Mouse (Mus musculus) olfactory bulb, adult 2 months (tissue): ENCODE results near the gene Ttc9b. TPM values are rescaled to one million over a fixed set of nuclear protein-coding genes. Genes with fewer than 3 reads are reported as not detected.

ENCODE experiments used
- H3K27ac ChIP-seq: fragments of 200-500 bp; 2 replicates; pipeline ENCODE4 v1.5.1; 2012; ENCODE audit warnings: low read depth, low read length; ENCODE audit not compliant: insufficient read depth
- H3K4me1 ChIP-seq: fragments of 200-500 bp; 2 replicates; pipeline ENCODE4 v1.6.1; 2012; ENCODE audit warnings: low read length; ENCODE audit not compliant: control insufficient read depth, insufficient read depth
- H3K4me3 ChIP-seq: fragments of 200-500 bp; 2 replicates; pipeline ENCODE4 v1.5.1; 2012; ENCODE audit warnings: mild to moderate bottlenecking, low read depth, low read length, moderate library complexity; ENCODE audit not compliant: insufficient read depth
- CTCF ChIP-seq: fragments of 200-500 bp; IDR thresholded peaks from 2 replicates; pipeline ENCODE4 v1.5.1; 2012; ENCODE audit warnings: low read depth, mild to moderate bottlenecking, low read length, moderate library complexity; ENCODE audit not compliant: insufficient read depth
- POLR2A ChIP-seq: fragments of 200-500 bp; IDR thresholded peaks from 2 replicates; pipeline ENCODE4 v1.6.1; 2012; ENCODE audit warnings: mild to moderate bottlenecking, low read depth, low read length, moderate library complexity; ENCODE audit not compliant: insufficient read depth
- WGBS: fragments of 180-500 bp; shearing (Covaris S2); methylation state at CpG from one replicate; pipeline ENCODE4 v1.1.7; 2018; 5-methylcytosine and 5-hydroxymethylcytosine counted together
- polyA plus RNA-seq: library from polyadenylated mRNA; stranded (reverse); fragments of >200 nt; gene quantifications from 2 replicates; pipeline ENCODE4 v1.2.4, GENCODE M21; 2012; ENCODE audit warnings: low replicate concordance; ENCODE audit not compliant: missing spikeins, insufficient read depth, insufficient read length

Ttc9b gene
- polyA plus RNA-seq, 1 experiment = not detected

- Histone ChIP-seq H3K27ac (peak overlapping the region; percentile 13; the same call in 1 of the 2 replicates), H3K4me3 (0 out of 2 replicates have a peak overlapping the region, but pooled peaks have one; percentile 6), H3K4me1 (peaks cover 36% of the 10 kb centered on the region)
- TF ChIP-seq POLR2A (no peak), CTCF (no peak)
- WGBS = 33% methylated on average over 11 of the region's 11 CpGs
These were observed 1.8 kb downstream of the Ttc9b start for GRCm38 (mm10) chr7:27655545-27655944.

GRCm38 (mm10) chr7:27656600-27656999, 2.9 kb downstream of the Ttc9b start:
- 80% methylated on average over 16 of the region's 16 CpGs for WGBS
- H3K27ac ChIP-seq = no peak overlapping the region
- H3K4me1 ChIP-seq = peaks cover 36% of the 10 kb centered on the region
- no peak overlapping the region for H3K4me3 ChIP-seq
- TF ChIP-seq POLR2A = no peak
- no peak for TF ChIP-seq CTCF

- H3K27ac ChIP-seq = no peak overlapping the region
- H3K4me3 ChIP-seq = no peak overlapping the region
- peaks cover 36% of the 10 kb centered on the region for H3K4me1 ChIP-seq
- no peak for TF ChIP-seq POLR2A
- TF ChIP-seq CTCF = no peak
- 41% methylated on average over 53 of the region's 53 CpGs for WGBS
These were observed 4.2 kb downstream of the Ttc9b start for GRCm38 (mm10) chr7:27657824-27658395.

GRCm38 (mm10) chr7:27658712-27659663, 5.3 kb downstream of the Ttc9b start:
- TF ChIP-seq CTCF (no peak), POLR2A (no peak)
- H3K4me3 ChIP-seq = no peak overlapping the region
- H3K27ac ChIP-seq = no peak overlapping the region
- H3K4me1 ChIP-seq = peaks cover 41% of the 10 kb centered on the region
- WGBS = 66% methylated on average over 14 of the region's 14 CpGs

GRCm38 (mm10) chr7:27662038-27662437, 8.3 kb downstream of the Ttc9b start:
- WGBS = 88% methylated on average over 4 of the region's 4 CpGs
- H3K4me3 ChIP-seq = no peak overlapping the region
- TF ChIP-seq CTCF = no peak
- TF ChIP-seq POLR2A = no peak
- no peak overlapping the region for H3K27ac ChIP-seq
- peaks cover 19% of the 10 kb centered on the region; the same call in 1 of the 2 replicates for H3K4me1 ChIP-seq

- TF ChIP-seq POLR2A = no peak
- TF ChIP-seq CTCF = no peak
- peaks cover 25% of the 10 kb centered on the region for H3K4me1 ChIP-seq
- H3K4me3 ChIP-seq = peak overlapping the region; percentile 82
- 23% methylated on average over 9 of the region's 9 CpGs for WGBS
- no peak overlapping the region for H3K27ac ChIP-seq
These were observed 19.4 kb downstream of the Ttc9b start for GRCm38 (mm10) chr7:27673064-27673574.

- TF ChIP-seq POLR2A = no peak
- no peak for TF ChIP-seq CTCF
- H3K4me3 ChIP-seq = peak overlapping the region; percentile 82
- WGBS = under 1% methylated on average over 52 of the region's 52 CpGs
- H3K4me1 ChIP-seq = peaks cover 25% of the 10 kb centered on the region
- no peak overlapping the region for H3K27ac ChIP-seq
These were observed 19.9 kb downstream of the Ttc9b start for GRCm38 (mm10) chr7:27673575-27674131.

- Histone ChIP-seq H3K4me3 (peak overlapping the region; percentile 82), H3K27ac (no peak overlapping the region; the same call in 1 of the 2 replicates), H3K4me1 (peaks cover 25% of the 10 kb centered on the region)
- TF ChIP-seq POLR2A (0 out of 2 replicates have a peak, but pooled peaks have one; percentile 78), CTCF (no peak)
- WGBS = under 1% methylated on average over 37 of the region's 38 CpGs
These were observed 20.4 kb downstream of the Ttc9b start for GRCm38 (mm10) chr7:27674195-27674521.

- H3K4me1 ChIP-seq = peaks cover 25% of the 10 kb centered on the region
- WGBS = under 1% methylated on average over 31 of the region's 31 CpGs
- H3K4me3 ChIP-seq = peak within 1 kb of the TSS; percentile 82
- TF ChIP-seq POLR2A (no peak; the same call in 1 of the 2 replicates), CTCF (no peak)
- H3K27ac ChIP-seq = peak within 1 kb of the TSS; percentile 93
These were observed 21.0 kb downstream of the Ttc9b start, which contains the start of gene Map3k10 for GRCm38 (mm10) chr7:27674522-27675221. Gene Map3k10 (minus strand): TSS chr7:27674598.
